Mouse (Mus musculus) ES-E14 (cell line): Measurements from ENCODE around the gene Fbxw10. TPM values are rescaled to one million over a fixed set of nuclear protein-coding genes. Genes with fewer than 3 reads are reported as not detected.

ENCODE experiments used
- DNase-seq: peaks from one replicate; pipeline ENCODE4 v3.0.0-alpha.2; 2013; ENCODE audit warnings: low read depth, low spot score
- H3K27ac ChIP-seq: 2 replicates; pipeline ENCODE4 v1.5.1; 2012; ENCODE audit warnings: low read depth, mild to moderate bottlenecking, low read length, moderate library complexity, mixed read lengths; ENCODE audit not compliant: poor library complexity, insufficient read depth, severe bottlenecking
- H3K36me3 ChIP-seq: 2 replicates; pipeline ENCODE4 v1.6.1; 2012; ENCODE audit warnings: mild to moderate bottlenecking, low read length, moderate library complexity, mixed read lengths; ENCODE audit not compliant: control insufficient read depth, poor library complexity, insufficient read depth, severe bottlenecking
- H3K4me1 ChIP-seq, 2 experiments: fragments of 150-350 bp in 1 of 2; sonication (generic) in 1 of 2; 2 replicates each; pipeline ENCODE4 v1.6.1; 2012; ENCODE audit warnings: low read length in 2 of 2, mild to moderate bottlenecking in 1 of 2, mixed read lengths in 1 of 2; ENCODE audit not compliant: control insufficient read depth in 2 of 2, insufficient read depth in 2 of 2, poor library complexity in 1 of 2
- H3K4me3 ChIP-seq, 2 experiments: fragments of 150-350 bp in 1 of 2; sonication (generic) in 1 of 2; 2 replicates each; pipeline ENCODE4 v1.5.1; 2012; ENCODE audit warnings: low read length in 2 of 2, low read depth in 1 of 2, mild to moderate bottlenecking in 1 of 2, mixed read lengths in 1 of 2; ENCODE audit not compliant: insufficient read depth in 1 of 2, poor library complexity in 1 of 2, severe bottlenecking in 1 of 2
- H3K9ac ChIP-seq: 2 replicates; pipeline ENCODE4 v1.6.1; 2012; ENCODE audit warnings: low read depth, mild to moderate bottlenecking, low read length, mixed read lengths; ENCODE audit not compliant: poor library complexity, insufficient read depth, severe bottlenecking
- H3K9me3 ChIP-seq: fragments of 150-350 bp; sonication (generic); 2 replicates; pipeline ENCODE4 v1.6.1; 2012; ENCODE audit warnings: low read depth, mild to moderate bottlenecking, low read length; ENCODE audit not compliant: control insufficient read depth, insufficient read depth
- CHD2 ChIP-seq: IDR thresholded peaks from 2 replicates; pipeline ENCODE4 v1.6.1; 2014; ENCODE audit warnings: mild to moderate bottlenecking, low read depth, low read length, inconsistent platforms
- HCFC1 ChIP-seq: IDR thresholded peaks from 2 replicates; pipeline ENCODE4 v1.6.1; 2012; ENCODE audit warnings: low read length, inconsistent platforms, borderline replicate concordance; ENCODE audit not compliant: insufficient read depth
- MAFK ChIP-seq: IDR thresholded peaks from 2 replicates; pipeline ENCODE4 v1.6.1; 2014; ENCODE audit warnings: mild to moderate bottlenecking, low read depth, low read length, inconsistent platforms; ENCODE audit not compliant: insufficient read depth
- ZC3H11A ChIP-seq: IDR thresholded peaks from 2 replicates; pipeline ENCODE4 v1.6.1; 2012; ENCODE audit warnings: low read depth, mild to moderate bottlenecking, inconsistent platforms, low read length, borderline replicate concordance
- ZNF384 ChIP-seq: IDR thresholded peaks from 2 replicates; pipeline ENCODE4 v1.6.1; 2012; ENCODE audit warnings: low read depth, low read length, inconsistent platforms
- in situ Hi-C, 2 experiments: fragments of 600-800 bp; cut with MboI; formaldehyde crosslinking; loops; one replicate each; pipeline ENCODE4 v1.15.1; 2025; ENCODE audit warnings: low sequenced_read_pairs in 2 of 2, inconsistent platforms in 1 of 2; ENCODE audit not compliant: unreplicated experiment in 2 of 2
- total RNA-seq: library from RNA; depleted of rRNA; stranded (reverse); fragments of 300-350 nt; gene quantifications from 2 replicates; pipeline ENCODE4 v1.2.3, GENCODE M21; 2012

Gene Fbxw10
- total RNA-seq, 1 experiment, result 0.85 TPM

GRCm38 (mm10) chr11:62883407-62883806 is 36.5 kb downstream of the Fbxw10 start:
- DNase-seq, result no peak
- Histone ChIP-seq H3K36me3 (peaks cover 21% of the 10 kb centered on the region), H3K4me3 (no peak overlapping the region), H3K27ac (no peak overlapping the region), H3K4me1 (peaks cover 1 to 8% of the 10 kb centered on the region in 2 experiments; a peak in 2 of 4 replicates), H3K9me3 (no peaks in the 10 kb centered on the region), H3K9ac (no peak overlapping the region)
- in situ Hi-C loops, result no loop called here
- TF ChIP-seq MAFK (no peak), ZNF384 (no peak), CHD2 (no peak), ZC3H11A (no peak), HCFC1 (no peak)

GRCm38 (mm10) chr11:62885323-62885722 is 38.5 kb downstream of the Fbxw10 start:
- no peak for DNase-seq
- no peak overlapping the region for H3K4me3 ChIP-seq
- no peak overlapping the region for H3K27ac ChIP-seq
- H3K36me3 ChIP-seq, result peaks cover 30% of the 10 kb centered on the region
- H3K4me1 ChIP-seq, result peaks cover 1 to 8% of the 10 kb centered on the region in 2 experiments; a peak in 2 of 4 replicates
- no peaks in the 10 kb centered on the region for H3K9me3 ChIP-seq
- TF ChIP-seq ZC3H11A (no peak), ZNF384 (no peak), CHD2 (no peak), HCFC1 (no peak), MAFK (no peak)
- in situ Hi-C loops, result no loop called here
- no peak overlapping the region for H3K9ac ChIP-seq

GRCm38 (mm10) chr11:62890796-62891195 is 43.9 kb downstream of the Fbxw10 start:
- Histone ChIP-seq H3K4me1 (0 out of 4 replicates have a peak, but pooled peaks cover 0 to 1% of the 10 kb centered on the region in 2 experiments), H3K27ac (no peak overlapping the region), H3K9ac (no peak overlapping the region), H3K9me3 (no peaks in the 10 kb centered on the region), H3K36me3 (peaks cover 34% of the 10 kb centered on the region; the same call in 1 of the 2 replicates), H3K4me3 (no peak overlapping the region)
- TF ChIP-seq CHD2 (no peak), MAFK (no peak), ZNF384 (no peak)
- DNase-seq, result no peak
- in situ Hi-C loops, result no loop called here

GRCm38 (mm10) chr11:62891763-62892162 is 44.9 kb downstream of the Fbxw10 start:
- Histone ChIP-seq H3K4me1 (0 out of 4 replicates have a peak, but pooled peaks cover 0 to 1% of the 10 kb centered on the region in 2 experiments), H3K4me3 (no peak overlapping the region), H3K27ac (no peak overlapping the region), H3K9ac (no peak overlapping the region), H3K9me3 (no peaks in the 10 kb centered on the region), H3K36me3 (peaks cover 27% of the 10 kb centered on the region; the same call in 1 of the 2 replicates)
- TF ChIP-seq ZNF384, result no peak
- no peak for TF ChIP-seq MAFK
- TF ChIP-seq ZC3H11A, result no peak
- TF ChIP-seq HCFC1, result no peak
- no peak for TF ChIP-seq CHD2
- in situ Hi-C loops, result no loop called here
- DNase-seq, result no peak
